Mouse (Mus musculus) midbrain, embryonic 15.5 days (tissue): ENCODE results near the gene Pibf1. TPM values are rescaled to one million over a fixed set of nuclear protein-coding genes. Genes with fewer than 3 reads are reported as not detected.

Experiments
- ATAC-seq: fragments of 200-750 bp; cut with Nextera tagmentation; replicated peaks from 2 replicates; pipeline ENCODE4 v1.8.0; 2017; ENCODE audit warnings: moderate TSS enrichment
- H3K27ac ChIP-seq: fragments of 300-500 bp; sonication (generic); 2 replicates; pipeline ENCODE4 v1.5.1; 2015; ENCODE audit warnings: mild to moderate bottlenecking, inconsistent platforms
- H3K27me3 ChIP-seq: fragments of 300-500 bp; sonication (generic); replicated peaks from 2 replicates; pipeline ENCODE4 v1.6.1; 2015; ENCODE audit warnings: inconsistent platforms
- H3K36me3 ChIP-seq: fragments of 300-500 bp; sonication (generic); replicated peaks from 2 replicates; pipeline ENCODE4 v1.6.1; 2015; ENCODE audit warnings: inconsistent platforms
- H3K4me1 ChIP-seq: fragments of 300-500 bp; sonication (generic); 2 replicates; pipeline ENCODE4 v1.6.1; 2015; ENCODE audit warnings: inconsistent platforms
- H3K4me2 ChIP-seq: fragments of 300-500 bp; sonication (generic); 2 replicates; pipeline ENCODE4 v1.6.1; 2015; ENCODE audit warnings: inconsistent platforms, mild to moderate bottlenecking, moderate library complexity
- H3K4me3 ChIP-seq: fragments of 300-500 bp; sonication (generic); 2 replicates; pipeline ENCODE4 v1.5.1; 2015; ENCODE audit warnings: mild to moderate bottlenecking, inconsistent platforms
- H3K9ac ChIP-seq: fragments of 300-500 bp; sonication (generic); 2 replicates; pipeline ENCODE4 v1.6.1; 2015; ENCODE audit warnings: mild to moderate bottlenecking, inconsistent platforms
- H3K9me3 ChIP-seq: fragments of 300-500 bp; sonication (generic); 2 replicates; pipeline ENCODE4 v1.6.1; 2016; ENCODE audit warnings: inconsistent platforms
- WGBS: fragments of 180-500 bp; shearing (Covaris S2); methylation state at CpG from one replicate; pipeline ENCODE4 v1.1.7; 2015; ENCODE audit warnings: mixed read lengths; 5-methylcytosine and 5-hydroxymethylcytosine counted together
- polyA plus RNA-seq: library from polyadenylated mRNA; unstranded; fragments of >200 nt; fragmentation: Nextera tagmentation; extraction: Ambion mirVana; gene quantifications from 2 replicates; pipeline ENCODE4 v1.2.1, GENCODE M21; 2015

The Pibf1 gene
- polyA plus RNA-seq, 1 experiment from 2014 or later = 17.4 TPM

- H3K27ac ChIP-seq = no peak overlapping the region
- 85% methylated on average over 5 of the region's 5 CpGs for WGBS
- H3K9ac ChIP-seq = no peak overlapping the region
- no peak overlapping the region for H3K4me3 ChIP-seq
- H3K4me1 ChIP-seq = no peaks in the 10 kb centered on the region
- ATAC-seq = no peak
- H3K9me3 ChIP-seq = no peaks in the 10 kb centered on the region
- H3K36me3 ChIP-seq = no peaks in the 10 kb centered on the region
- no peak overlapping the region for H3K4me2 ChIP-seq
- H3K27me3 ChIP-seq = peaks cover 7% of the 10 kb centered on the region; the same call in 1 of the 2 replicates
Measured at GRCm38 (mm10) chr14:99280399-99280798, 181.2 kb downstream of the Pibf1 start.

- Histone ChIP-seq H3K4me2 (no peak overlapping the region), H3K9me3 (no peaks in the 10 kb centered on the region), H3K27me3 (peaks cover 7% of the 10 kb centered on the region; the same call in 1 of the 2 replicates), H3K27ac (no peak overlapping the region), H3K9ac (no peak overlapping the region), H3K36me3 (no peaks in the 10 kb centered on the region), H3K4me1 (no peaks in the 10 kb centered on the region), H3K4me3 (no peak overlapping the region)
- no peak for ATAC-seq
- 89% methylated on average over 5 of the region's 5 CpGs for WGBS
Measured at GRCm38 (mm10) chr14:99280825-99281433, 181.7 kb downstream of the Pibf1 start.

- Histone ChIP-seq H3K27ac (no peak overlapping the region), H3K9me3 (no peaks in the 10 kb centered on the region), H3K4me1 (no peaks in the 10 kb centered on the region), H3K4me2 (no peak overlapping the region), H3K9ac (no peak overlapping the region), H3K4me3 (no peak overlapping the region), H3K27me3 (0 out of 2 replicates have a peak, but pooled peaks cover under 1% of the 10 kb centered on the region), H3K36me3 (no peaks in the 10 kb centered on the region)
- no peak for ATAC-seq
- over 99% methylated on average over 4 of the region's 4 CpGs for WGBS
Measured at GRCm38 (mm10) chr14:99285486-99285885, 186.3 kb downstream of the Pibf1 start.

DNA sequence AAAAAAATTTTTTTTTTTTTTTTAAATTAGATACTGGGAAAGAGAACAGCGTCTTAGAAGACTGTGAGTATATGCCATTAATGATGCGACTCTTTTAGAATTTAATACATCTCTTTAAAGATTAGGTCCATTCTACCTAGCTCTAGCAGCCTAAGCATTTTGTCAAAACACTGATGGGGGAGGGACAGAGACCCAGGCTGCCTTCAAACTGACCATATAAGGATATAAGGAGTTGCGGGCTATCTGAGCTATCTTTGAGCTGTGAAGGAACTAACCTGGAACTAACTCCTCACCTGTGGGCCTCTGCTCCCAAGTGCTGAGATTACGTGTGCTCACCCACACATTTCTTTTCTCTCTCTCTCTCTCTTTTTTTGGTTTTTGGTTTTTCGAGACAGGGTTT lies 193.0 kb downstream of the Pibf1 start:
- 94% methylated on average over 5 of the region's 5 CpGs for WGBS
- no peaks in the 10 kb centered on the region for H3K9me3 ChIP-seq
- peaks cover 10% of the 10 kb centered on the region for H3K27me3 ChIP-seq
- no peak overlapping the region for H3K4me2 ChIP-seq
- H3K27ac ChIP-seq = no peak overlapping the region
- H3K4me1 ChIP-seq = no peaks in the 10 kb centered on the region
- H3K4me3 ChIP-seq = no peak overlapping the region
- H3K9ac ChIP-seq = no peak overlapping the region
- no peak for ATAC-seq
- no peaks in the 10 kb centered on the region for H3K36me3 ChIP-seq

DNA sequence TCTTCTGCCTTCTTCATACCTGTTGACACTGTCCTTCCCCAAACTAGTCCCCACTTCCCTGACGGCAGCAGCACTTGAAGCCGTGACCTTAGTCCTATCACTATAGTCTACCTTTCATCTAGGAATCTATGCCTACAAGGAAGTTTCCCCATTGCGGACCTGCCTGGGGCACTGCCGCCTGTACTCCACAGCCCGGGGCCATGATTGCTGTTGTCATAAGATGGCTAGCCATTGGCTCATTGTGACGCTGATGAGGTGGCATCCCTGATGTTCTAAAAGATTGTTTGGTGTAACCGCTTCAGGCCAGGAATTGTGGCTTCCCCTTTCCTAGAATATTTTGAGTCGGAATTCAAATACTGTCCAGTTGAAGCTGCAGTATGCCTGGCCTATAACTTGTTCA lies 195.2 kb downstream of the Pibf1 start:
- Histone ChIP-seq H3K36me3 (no peaks in the 10 kb centered on the region), H3K4me1 (0 out of 2 replicates have a peak, but pooled peaks cover 3% of the 10 kb centered on the region), H3K4me2 (no peak overlapping the region), H3K4me3 (no peak overlapping the region), H3K27ac (no peak overlapping the region), H3K27me3 (peaks cover 17% of the 10 kb centered on the region), H3K9ac (no peak overlapping the region), H3K9me3 (no peaks in the 10 kb centered on the region)
- WGBS = 92% methylated on average over 8 of the region's 8 CpGs
- no peak for ATAC-seq

- Histone ChIP-seq H3K36me3 (no peaks in the 10 kb centered on the region), H3K27ac (no peak overlapping the region), H3K27me3 (peaks cover 17% of the 10 kb centered on the region), H3K9me3 (no peaks in the 10 kb centered on the region), H3K4me3 (no peak overlapping the region), H3K9ac (no peak overlapping the region), H3K4me1 (peaks cover 8% of the 10 kb centered on the region; the same call in 1 of the 2 replicates), H3K4me2 (no peak overlapping the region)
- 51% methylated on average over 15 of the region's 15 CpGs for WGBS
- no peak for ATAC-seq
Measured at GRCm38 (mm10) chr14:99295606-99296341, 196.6 kb downstream of the Pibf1 start.

DNA sequence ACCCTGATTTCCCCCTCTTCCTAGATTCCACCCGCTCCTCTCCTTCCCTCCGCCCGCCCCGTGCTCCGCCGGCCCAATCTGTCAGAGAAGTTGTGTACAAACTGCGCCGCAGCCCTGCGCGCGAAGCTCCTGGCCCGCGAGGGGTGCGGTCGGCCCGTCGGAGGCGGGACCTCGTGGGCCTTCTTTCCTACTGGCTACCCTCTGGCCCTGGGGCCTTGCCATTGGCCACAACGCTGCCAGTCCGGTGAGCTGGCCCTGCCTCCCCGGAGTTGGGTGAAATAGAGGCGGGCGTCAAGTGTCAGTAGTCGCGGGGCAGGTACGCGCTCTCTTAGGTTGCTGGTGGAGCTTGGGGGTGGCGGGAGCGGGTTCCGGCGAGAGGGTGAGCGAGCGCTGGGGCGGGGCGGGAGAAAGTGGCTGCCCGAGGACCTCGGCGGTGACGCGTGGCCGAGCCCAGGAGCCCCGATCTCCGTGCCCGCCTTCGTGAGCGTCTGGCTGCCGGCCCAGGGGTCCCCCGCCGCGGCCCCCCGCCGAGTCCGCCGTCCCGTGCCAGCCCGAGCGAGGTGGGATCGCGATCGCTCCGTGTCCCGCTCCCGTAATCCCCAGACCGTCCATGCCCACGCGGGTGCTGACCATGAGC lies 199.3 kb downstream of the Pibf1 start, which contains the start of gene Klf5:
TSS of gene Klf5 (plus strand) at position 307 of the 637 bp plus-strand sequence.
- Histone ChIP-seq H3K4me1 (peaks cover 8% of the 10 kb centered on the region; the same call in 1 of the 2 replicates), H3K36me3 (no peaks in the 10 kb centered on the region), H3K27ac (0 out of 2 replicates have a peak within 1 kb of the TSS, but pooled peaks have one; percentile 28), H3K4me2 (peak within 1 kb of the TSS; percentile 87), H3K9ac (peak within 1 kb of the TSS; percentile 54), H3K27me3 (peaks cover 17% of the 10 kb centered on the region), H3K4me3 (peak within 1 kb of the TSS; percentile 64), H3K9me3 (no peaks in the 10 kb centered on the region)
- under 1% methylated on average over 63 of the region's 67 CpGs for WGBS
- peak; percentile 98 for ATAC-seq

DNA sequence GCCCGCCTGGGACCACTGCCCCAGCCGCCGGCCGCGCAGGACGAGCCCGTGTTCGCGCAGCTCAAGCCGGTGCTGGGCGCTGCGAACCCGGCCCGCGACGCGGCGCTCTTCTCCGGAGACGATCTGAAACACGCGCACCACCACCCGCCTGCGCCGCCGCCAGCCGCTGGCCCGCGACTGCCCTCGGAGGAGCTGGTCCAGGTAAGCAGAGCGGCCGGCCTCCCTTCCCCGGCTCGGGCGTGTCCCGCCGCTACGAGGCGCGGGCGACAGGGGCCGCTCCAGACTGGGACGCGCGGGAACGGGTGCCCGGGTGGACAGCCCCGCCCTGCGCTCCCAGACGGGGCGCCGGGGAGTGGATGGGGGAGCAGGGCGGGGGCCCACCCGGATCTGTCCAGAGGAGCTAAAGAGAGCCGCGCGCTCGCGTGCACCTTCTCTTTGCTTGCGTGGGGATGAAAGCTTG lies 199.8 kb downstream of the Pibf1 start:
- H3K4me2 ChIP-seq = peak overlapping the region; percentile 87
- under 1% methylated on average over 48 of the region's 60 CpGs for WGBS
- H3K27me3 ChIP-seq = peaks cover 17% of the 10 kb centered on the region
- peak overlapping the region; percentile 64 for H3K4me3 ChIP-seq
- peak overlapping the region; percentile 54 for H3K9ac ChIP-seq
- peaks cover 8% of the 10 kb centered on the region; the same call in 1 of the 2 replicates for H3K4me1 ChIP-seq
- H3K36me3 ChIP-seq = no peaks in the 10 kb centered on the region
- H3K9me3 ChIP-seq = no peaks in the 10 kb centered on the region
- H3K27ac ChIP-seq = 0 out of 2 replicates have a peak overlapping the region, but pooled peaks have one; percentile 28
- ATAC-seq = peak; percentile 89

- H3K4me2 ChIP-seq = peak overlapping the region; percentile 87
- H3K4me1 ChIP-seq = peaks cover 8% of the 10 kb centered on the region; the same call in 1 of the 2 replicates
- H3K4me3 ChIP-seq = peak overlapping the region; percentile 64
- H3K27ac ChIP-seq = no peak overlapping the region
- H3K9ac ChIP-seq = peak overlapping the region; percentile 54; the same call in 1 of the 2 replicates
- no peaks in the 10 kb centered on the region for H3K9me3 ChIP-seq
- WGBS = 5% methylated on average over 21 of the region's 21 CpGs
- H3K36me3 ChIP-seq = no peaks in the 10 kb centered on the region
- peaks cover 13% of the 10 kb centered on the region for H3K27me3 ChIP-seq
- ATAC-seq = no peak
Measured at GRCm38 (mm10) chr14:99299701-99300191, 200.5 kb downstream of the Pibf1 start.

GRCm38 (mm10) chr14:99301472-99301871 lies 202.2 kb downstream of the Pibf1 start:
- no peak overlapping the region for H3K9ac ChIP-seq
- WGBS = 55% methylated on average over 11 of the region's 11 CpGs
- H3K9me3 ChIP-seq = no peaks in the 10 kb centered on the region
- H3K27ac ChIP-seq = no peak overlapping the region
- H3K4me1 ChIP-seq = peaks cover 8% of the 10 kb centered on the region; the same call in 1 of the 2 replicates
- H3K27me3 ChIP-seq = peaks cover 11% of the 10 kb centered on the region
- H3K4me3 ChIP-seq = no peak overlapping the region
- no peak for ATAC-seq
- H3K36me3 ChIP-seq = no peaks in the 10 kb centered on the region
- no peak overlapping the region for H3K4me2 ChIP-seq
